Mouse (Mus musculus): ENCODE data around the gene Ube2e2.

DNA sequence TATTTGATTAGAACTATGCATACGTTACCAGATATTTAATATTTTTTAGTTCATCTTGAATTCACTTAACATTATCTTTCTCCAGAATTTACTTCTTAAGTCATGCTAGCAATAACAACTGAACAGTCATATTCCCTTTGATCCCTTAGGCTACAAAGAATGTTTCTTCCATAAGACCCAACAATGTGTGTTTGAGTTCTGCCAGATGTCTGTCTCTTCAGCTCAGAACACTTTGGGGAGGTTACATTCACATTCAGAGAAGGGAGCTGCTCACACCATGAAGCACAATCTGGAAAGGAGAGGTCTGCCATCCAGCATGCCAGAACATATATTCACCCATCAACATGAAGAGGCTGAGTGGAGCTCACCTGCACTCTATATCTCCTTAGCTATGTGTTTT, 65.4 kb downstream of the Ube2e2 start:
- TF ChIP-seq POLR2A (IDR thresholded peaks at IDR 0.05; ENCODE audit: control insufficient read depth in 1 of 2, insufficient read depth in 1 of 2, low read depth in 1 of 2, low read length in 2 of 2, poor library complexity in 1 of 2) (no peak), CTCF (IDR thresholded peaks at IDR 0.05 in 2 of 3, conservative IDR thresholded peaks at IDR 0.05 in 1 of 3; ENCODE audit: control insufficient read depth in 1 of 3, insufficient read depth in 1 of 3, low read depth in 2 of 3, low read length in 3 of 3, poor library complexity in 1 of 3, severe bottlenecking in 1 of 3) (no peak), ZC3H11A (IDR thresholded peaks at IDR 0.05; ENCODE audit: low read depth, low read length) (no peak), TCF12 (IDR thresholded peaks at IDR 0.05; ENCODE audit: low read depth, low read length) (no peak), CHD2 (IDR thresholded peaks at IDR 0.05; ENCODE audit: low read length) (no peak), EP300 (IDR thresholded peaks at IDR 0.05; ENCODE audit: low read depth in 1 of 2, low read length in 2 of 2) (no peak), TAL1 (IDR thresholded peaks at IDR 0.05; ENCODE audit: low read length) (no peak), JUND (IDR thresholded peaks at IDR 0.05; ENCODE audit: low read depth, low read length) (no peak), E2F4 (IDR thresholded peaks at IDR 0.05; ENCODE audit: borderline replicate concordance, low read depth, low read length) (no peak), TBP (IDR thresholded peaks at IDR 0.05; ENCODE audit: low read depth, low read length) (no peak), MAFK (IDR thresholded peaks at IDR 0.05; ENCODE audit: borderline replicate concordance, low read depth, low read length) (no peak), SMC3 (IDR thresholded peaks at IDR 0.05; ENCODE audit: low read depth, low read length) (no peak), NELFE (IDR thresholded peaks at IDR 0.05; ENCODE audit: low read depth, low read length) (no peak), GATA1 (IDR thresholded peaks at IDR 0.05; ENCODE audit: low read depth, low read length) (no peak)

Measured in MEL (cell line).